In genomic region chr11:95831641-95832040, GRCm38 (mm10) we compare ENCODE assay signal across 7 mouse cellular contexts. TPM values are rescaled to one million over a fixed set of nuclear protein-coding genes. Genes with fewer than 3 reads are reported as not detected.
DNase-seq lines count a peak whose midpoint lies in the region; ATAC-seq and TF ChIP-seq lines count a peak whose summit lies in the region.

No protein-coding gene starts in this region.

- H3K4me2 ChIP-seq in lung, embryonic 14.5 days, result peak overlapping the region; percentile 56; the same call in 1 of the 2 replicates
- no peak overlapping the region for H3K4me2 ChIP-seq in hindbrain, embryonic 14.5 days (replicated peaks)
- H3K4me2 ChIP-seq in neural tube, embryonic 13.5 days, result peak overlapping the region; percentile 51; the same call in 1 of the 2 replicates

- H3K4me3 ChIP-seq in lung, embryonic 14.5 days (ENCODE audit: low read depth, low read length), result peak overlapping the region; percentile 31; the same call in 1 of the 2 replicates
- H3K4me3 ChIP-seq in hindbrain, embryonic 14.5 days (replicated peaks; ENCODE audit: low read length), result peak overlapping the region; percentile 21; the same call in 1 of the 2 replicates
- H3K4me3 ChIP-seq in neural tube, embryonic 13.5 days, result no peak overlapping the region

- H3K9me3 ChIP-seq in lung, embryonic 14.5 days (ENCODE audit: low read depth, low read length), result no peaks in the 10 kb centered on the region
- H3K9me3 ChIP-seq in hindbrain, embryonic 14.5 days (ENCODE audit: control insufficient read depth, low read length), result no peaks in the 10 kb centered on the region
- no peaks in the 10 kb centered on the region for H3K9me3 ChIP-seq in neural tube, embryonic 13.5 days

- H3K27me3 ChIP-seq in lung, embryonic 14.5 days (ENCODE audit: insufficient read depth, low read length), result peaks cover 77% of the 10 kb centered on the region
- peaks cover 95% of the 10 kb centered on the region for H3K27me3 ChIP-seq in hindbrain, embryonic 14.5 days (ENCODE audit: control insufficient read depth, insufficient read depth, low read length)
- peaks cover 99% of the 10 kb centered on the region for H3K27me3 ChIP-seq in neural tube, embryonic 13.5 days

- ATAC-seq in lung, embryonic 14.5 days (ENCODE audit: insufficient read depth), result no peak
- ATAC-seq in hindbrain, embryonic 14.5 days (ENCODE audit: low FRiP score), result no peak
- ATAC-seq in neural tube, embryonic 13.5 days (ENCODE audit: low read depth), result no peak

- no peak overlapping the region for H3K27ac ChIP-seq in lung, embryonic 14.5 days (ENCODE audit: low read depth)
- H3K27ac ChIP-seq in hindbrain, embryonic 14.5 days, result no peak overlapping the region
- H3K27ac ChIP-seq in neural tube, embryonic 13.5 days (replicated peaks), result no peak overlapping the region

- H3K36me3 ChIP-seq in lung, embryonic 14.5 days (ENCODE audit: insufficient read depth), result no peaks in the 10 kb centered on the region
- no peaks in the 10 kb centered on the region for H3K36me3 ChIP-seq in hindbrain, embryonic 14.5 days (replicated peaks; ENCODE audit: control insufficient read depth, insufficient read depth)
- no peaks in the 10 kb centered on the region for H3K36me3 ChIP-seq in neural tube, embryonic 13.5 days

- H3K9ac ChIP-seq in lung, embryonic 14.5 days, result no peak overlapping the region
- H3K9ac ChIP-seq in hindbrain, embryonic 14.5 days, result no peak overlapping the region
- no peak overlapping the region for H3K9ac ChIP-seq in neural tube, embryonic 13.5 days

- H3K4me1 ChIP-seq in lung, embryonic 14.5 days (ENCODE audit: insufficient read depth), result peaks cover 13% of the 10 kb centered on the region
- peaks cover 15% of the 10 kb centered on the region; the same call in 1 of the 2 replicates for H3K4me1 ChIP-seq in hindbrain, embryonic 14.5 days (replicated peaks; ENCODE audit: control insufficient read depth, insufficient read depth, low read length)
- H3K4me1 ChIP-seq in neural tube, embryonic 13.5 days (replicated peaks), result peaks cover 42% of the 10 kb centered on the region

- peak; percentile 33; the same call in 1 of the 2 replicates for TF ChIP-seq CTCF in lung, embryonic 14.5 days (IDR thresholded peaks at IDR 0.05; ENCODE audit: low read depth)

- WGBS in lung, embryonic 14.5 days, result 7% methylated on average over 14 of the region's 15 CpGs
- WGBS in hindbrain, embryonic 14.5 days, result 5% methylated on average over 14 of the region's 15 CpGs
- whole genome bisulfite sequencing in neural tube, embryonic 13.5 days, result under 1% methylated on average over 15 of the region's 15 CpGs

- DNase-seq in lung, embryonic 14.5 days, result peak; percentile 44
- DNase-seq in lung, postnatal 36 days, result no peak
- peak; percentile 68 for DNase-seq in embryo, embryonic 10.5 days (ENCODE audit: low spot score)
- DNase-seq in hindbrain, embryonic 14.5 days (ENCODE audit: low spot score), result no peak
- DNase-seq in spleen, adult 12 weeks (ENCODE audit: low spot score), result no peak
- no peak for DNase-seq in left cerebral cortex, adult 9 months (ENCODE audit: low spot score in 2 of 2)

RNA-seq across cellular contexts. Expression of gene Gngt2, which starts 5.4 kb away (rescaled TPM):
- 13.4 and 14.8 TPM in 2 replicates for polyA plus RNA-seq in lung, embryonic 14.5 days (2014; fragmentation: Nextera tagmentation; extraction: Ambion mirVana)
- 2.4 and 2.7 TPM in 2 replicates for polyA plus RNA-seq in hindbrain, embryonic 14.5 days (2014; fragmentation: Nextera tagmentation; extraction: Ambion mirVana)
- polyA plus RNA-seq in neural tube, embryonic 13.5 days (2015; fragmentation: Nextera tagmentation; extraction: Ambion mirVana), result 3.2 and 4.6 TPM in 2 replicates

RNA-seq across cellular contexts. Expression of gene Phospho1, which starts 7.3 kb away (rescaled TPM):
- 0.37 TPM in 1 of 2 replicates, not detected in the other for polyA plus RNA-seq in lung, embryonic 14.5 days (2014; fragmentation: Nextera tagmentation; extraction: Ambion mirVana)
- 0.37 and 0.69 TPM in 2 replicates for polyA plus RNA-seq in hindbrain, embryonic 14.5 days (2014; fragmentation: Nextera tagmentation; extraction: Ambion mirVana)
- polyA plus RNA-seq in neural tube, embryonic 13.5 days (2015; fragmentation: Nextera tagmentation; extraction: Ambion mirVana), result not detected in 2 replicates

RNA-seq across cellular contexts. Expression of gene Abi3, which starts 10.6 kb away (rescaled TPM):
- polyA plus RNA-seq in lung, embryonic 14.5 days (2014; fragmentation: Nextera tagmentation; extraction: Ambion mirVana), result 7.2 TPM in 2 replicates
- polyA plus RNA-seq in hindbrain, embryonic 14.5 days (2014; fragmentation: Nextera tagmentation; extraction: Ambion mirVana), result 1.6 and 1.9 TPM in 2 replicates
- 2.5 and 2.6 TPM in 2 replicates for polyA plus RNA-seq in neural tube, embryonic 13.5 days (2015; fragmentation: Nextera tagmentation; extraction: Ambion mirVana)

Comparison
In these comparisons a context has a peak if more than half of its experiments do, and no peak if none do; other contexts are left out.
1. DNase-seq: peak in lung, embryonic 14.5 days (single experiment) and embryo, embryonic 10.5 days (single experiment); none in lung, postnatal 36 days (single experiment), hindbrain, embryonic 14.5 days (single experiment), spleen, adult 12 weeks (single experiment) and left cerebral cortex, adult 9 months (0 of 2).